Mouse (Mus musculus) liver, embryonic 16.5 days (tissue): Measurements from ENCODE around the gene Habp2. TPM values are rescaled to one million over a fixed set of nuclear protein-coding genes. Genes with fewer than 3 reads are reported as not detected.

Experiments used
- ATAC-seq: fragments of 200-750 bp; cut with Nextera tagmentation; 2 replicates; pipeline ENCODE4 v1.8.0; 2017; ENCODE audit warnings: low read depth, mild to moderate bottlenecking, moderate number of reproducible peaks, moderate library complexity
- H3K27ac ChIP-seq: fragments of 300-500 bp; sonication (generic); 2 replicates; pipeline ENCODE4 v1.5.1; 2014; ENCODE audit warnings: mild to moderate bottlenecking, low read length
- H3K27me3 ChIP-seq: fragments of 300-500 bp; sonication (generic); 2 replicates; pipeline ENCODE4 v1.6.1; 2014; ENCODE audit warnings: low read depth, low read length, mixed read lengths; ENCODE audit not compliant: control insufficient read depth, insufficient read depth
- H3K36me3 ChIP-seq: fragments of 300-500 bp; sonication (generic); 2 replicates; pipeline ENCODE4 v1.6.1; 2014; ENCODE audit warnings: mild to moderate bottlenecking; ENCODE audit not compliant: control insufficient read depth, insufficient read depth
- H3K4me1 ChIP-seq: fragments of 300-500 bp; sonication (generic); 2 replicates; pipeline ENCODE4 v1.6.1; 2014; ENCODE audit warnings: low read depth, low read length, mixed read lengths; ENCODE audit not compliant: control insufficient read depth
- H3K4me2 ChIP-seq: fragments of 300-500 bp; sonication (generic); 2 replicates; pipeline ENCODE4 v1.6.1; 2014; ENCODE audit warnings: low read depth, low read length, mixed read lengths
- H3K4me3 ChIP-seq: fragments of 300-500 bp; sonication (generic); 2 replicates; pipeline ENCODE4 v1.5.1; 2014; ENCODE audit warnings: low read depth, mild to moderate bottlenecking, low read length
- H3K9ac ChIP-seq: fragments of 300-500 bp; sonication (generic); 2 replicates; pipeline ENCODE4 v1.6.1; 2014; ENCODE audit warnings: low read depth, low read length
- H3K9me3 ChIP-seq: fragments of 300-500 bp; sonication (generic); replicated peaks from 2 replicates; pipeline ENCODE4 v1.6.1; 2016; ENCODE audit warnings: low read length; ENCODE audit not compliant: control insufficient read depth
- WGBS: fragments of 180-500 bp; shearing (Covaris S2); extraction: QIAGEN DNeasy Blood & Tissue Kit; methylation state at CpG from one replicate; pipeline ENCODE4 v1.1.7; 2014; ENCODE audit not compliant: insufficient replicate concordance; 5-methylcytosine and 5-hydroxymethylcytosine counted together
- polyA plus RNA-seq: library from polyadenylated mRNA; unstranded; fragments of >200 nt; fragmentation: Nextera tagmentation; extraction: Ambion mirVana; gene quantifications from 2 replicates; pipeline ENCODE4 v1.2.1, GENCODE M21; 2015

The Habp2 gene
- 71.3 and 78.4 TPM in 2 replicates for polyA plus RNA-seq

DNA sequence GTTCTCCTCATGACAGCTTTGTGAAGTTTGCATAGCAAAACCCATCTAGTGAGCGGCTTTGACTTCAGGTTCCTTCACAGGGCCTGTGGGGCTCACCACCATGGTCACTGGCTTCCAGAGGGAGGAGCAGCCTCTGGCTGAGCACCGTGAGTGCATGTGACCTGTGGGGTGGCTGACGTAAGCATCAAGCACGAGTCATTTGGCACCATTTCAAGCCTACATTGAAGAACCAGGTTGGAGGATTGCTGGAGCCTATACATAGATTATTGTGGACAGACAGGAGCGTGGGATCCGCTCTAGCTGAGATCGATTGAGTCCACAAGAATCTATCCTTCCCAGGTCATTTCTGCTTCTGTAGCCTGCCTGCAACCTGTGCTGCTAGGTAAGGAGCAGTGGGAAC lies at the start of gene Habp2:
Gene Habp2 (plus strand): TSS at position 272 of the 400 bp plus-strand sequence.
- H3K9ac ChIP-seq, result peak within 1 kb of the TSS; percentile 11; the same call in 1 of the 2 replicates
- H3K27me3 ChIP-seq, result no peaks in the 10 kb centered on the region
- peak within 1 kb of the TSS; percentile 42 for H3K4me2 ChIP-seq
- no peaks in the 10 kb centered on the region; the same call in 1 of the 2 replicates for H3K4me1 ChIP-seq
- ATAC-seq, result peak; percentile 80
- H3K36me3 ChIP-seq, result no peaks in the 10 kb centered on the region
- H3K4me3 ChIP-seq, result peak within 1 kb of the TSS; percentile 24
- H3K9me3 ChIP-seq, result no peaks in the 10 kb centered on the region
- H3K27ac ChIP-seq, result peak within 1 kb of the TSS; percentile 77
- WGBS, result 50% methylated on average over 7 of the region's 7 CpGs

DNA sequence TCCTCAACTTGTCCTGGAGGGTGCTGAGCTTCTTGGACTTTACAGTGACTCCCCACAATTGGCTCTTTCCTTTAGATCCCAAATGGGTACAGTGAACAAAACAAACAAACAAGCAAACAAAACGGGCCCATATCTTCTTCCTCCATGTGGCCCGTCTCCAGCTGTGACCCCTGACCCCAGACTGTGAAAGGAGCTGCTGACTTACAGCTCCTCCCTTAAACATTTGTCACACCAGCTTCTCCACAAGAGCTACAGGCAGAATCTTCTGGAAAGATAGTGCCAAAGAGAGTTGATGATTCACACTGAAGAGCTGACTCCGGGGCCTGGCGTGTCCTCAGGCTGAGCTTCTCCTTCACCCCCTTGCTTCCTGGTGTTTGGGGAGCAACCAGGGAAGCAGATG lies 48.4 kb upstream of the Habp2 start:
- H3K9ac ChIP-seq, result no peak overlapping the region
- H3K27ac ChIP-seq, result no peak overlapping the region
- H3K36me3 ChIP-seq, result no peaks in the 10 kb centered on the region
- ATAC-seq, result no peak
- H3K27me3 ChIP-seq, result no peaks in the 10 kb centered on the region
- H3K4me3 ChIP-seq, result no peak overlapping the region
- H3K4me1 ChIP-seq, result no peaks in the 10 kb centered on the region
- WGBS, result 44% methylated on average over 4 of the region's 4 CpGs
- no peak overlapping the region for H3K4me2 ChIP-seq
- H3K9me3 ChIP-seq, result no peaks in the 10 kb centered on the region

DNA sequence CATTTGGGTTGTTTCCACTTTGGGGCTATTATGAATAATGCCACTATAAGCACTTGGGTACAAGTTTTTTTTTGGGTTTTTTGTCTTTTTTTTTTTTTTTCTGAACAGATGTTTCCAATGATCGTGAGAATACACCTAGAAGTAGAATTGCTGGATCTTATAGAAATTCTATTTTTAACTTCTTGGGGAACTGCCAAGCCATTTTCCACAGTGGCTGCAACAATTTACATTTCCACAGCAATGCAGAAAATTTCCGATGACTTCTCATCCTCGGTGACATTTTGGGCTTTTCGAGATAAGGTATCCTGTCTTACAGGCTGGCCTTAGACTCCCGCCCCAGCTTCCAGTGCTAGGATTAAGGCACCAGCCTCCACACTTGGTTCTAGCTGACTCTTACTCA lies 41.7 kb upstream of the Habp2 start:
- H3K4me3 ChIP-seq, result no peak overlapping the region
- no peak overlapping the region for H3K27ac ChIP-seq
- H3K9ac ChIP-seq, result no peak overlapping the region
- no peaks in the 10 kb centered on the region for H3K36me3 ChIP-seq
- no peak overlapping the region for H3K4me2 ChIP-seq
- ATAC-seq, result no peak
- H3K4me1 ChIP-seq, result no peaks in the 10 kb centered on the region
- no peaks in the 10 kb centered on the region for H3K27me3 ChIP-seq
- no peaks in the 10 kb centered on the region for H3K9me3 ChIP-seq
- whole genome bisulfite sequencing, result 64% methylated on average over 5 of the region's 5 CpGs

DNA sequence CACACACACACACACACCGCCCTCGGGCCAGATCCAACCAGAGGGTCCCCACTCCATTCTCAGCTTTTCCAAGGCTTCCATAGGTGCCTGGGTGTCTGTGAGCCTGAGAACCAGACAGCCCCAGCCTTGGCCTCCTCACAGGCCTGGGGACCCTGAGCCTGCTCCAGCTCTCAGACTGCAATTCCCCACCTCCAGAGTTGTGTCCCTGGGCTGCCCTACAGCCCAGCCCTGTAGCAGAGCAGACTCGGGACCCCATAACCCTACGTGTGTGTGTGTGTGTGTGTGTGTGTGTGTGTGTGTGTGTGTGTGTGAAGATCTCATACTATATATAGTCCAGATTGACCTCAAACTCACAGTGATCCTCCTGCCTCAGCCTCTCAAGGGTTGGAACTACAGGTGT lies 34.1 kb upstream of the Habp2 start:
- no peak overlapping the region for H3K9ac ChIP-seq
- 61% methylated on average over 4 of the region's 4 CpGs for WGBS
- no peak overlapping the region for H3K27ac ChIP-seq
- H3K4me2 ChIP-seq, result no peak overlapping the region
- H3K9me3 ChIP-seq, result no peaks in the 10 kb centered on the region
- H3K4me1 ChIP-seq, result no peaks in the 10 kb centered on the region
- ATAC-seq, result no peak
- no peaks in the 10 kb centered on the region for H3K36me3 ChIP-seq
- H3K4me3 ChIP-seq, result no peak overlapping the region
- H3K27me3 ChIP-seq, result no peaks in the 10 kb centered on the region

DNA sequence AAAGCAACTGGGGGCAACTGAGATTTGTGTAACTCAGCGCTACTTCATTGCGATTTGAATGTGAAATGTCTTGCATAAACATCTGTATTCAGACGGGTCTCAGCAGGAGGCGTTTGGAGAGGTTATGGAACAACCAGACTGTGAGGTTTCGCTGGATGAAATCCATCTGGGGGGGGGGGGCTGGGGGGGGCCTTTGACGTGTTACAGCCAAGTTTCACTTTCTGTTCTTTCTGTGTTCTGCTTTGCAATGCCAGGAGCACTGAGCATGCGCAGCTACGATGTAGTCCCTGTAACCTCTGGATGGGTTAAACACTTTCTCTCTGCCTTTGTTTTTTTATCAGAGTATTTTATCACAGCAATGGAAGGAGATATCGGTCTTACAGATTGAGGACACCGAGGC lies 33.7 kb upstream of the Habp2 start:
- Histone ChIP-seq H3K9me3 (no peaks in the 10 kb centered on the region), H3K27ac (no peak overlapping the region), H3K4me3 (no peak overlapping the region), H3K27me3 (no peaks in the 10 kb centered on the region), H3K4me2 (no peak overlapping the region), H3K9ac (no peak overlapping the region), H3K36me3 (no peaks in the 10 kb centered on the region), H3K4me1 (no peaks in the 10 kb centered on the region)
- ATAC-seq, result no peak
- 63% methylated on average over 10 of the region's 10 CpGs for WGBS

DNA sequence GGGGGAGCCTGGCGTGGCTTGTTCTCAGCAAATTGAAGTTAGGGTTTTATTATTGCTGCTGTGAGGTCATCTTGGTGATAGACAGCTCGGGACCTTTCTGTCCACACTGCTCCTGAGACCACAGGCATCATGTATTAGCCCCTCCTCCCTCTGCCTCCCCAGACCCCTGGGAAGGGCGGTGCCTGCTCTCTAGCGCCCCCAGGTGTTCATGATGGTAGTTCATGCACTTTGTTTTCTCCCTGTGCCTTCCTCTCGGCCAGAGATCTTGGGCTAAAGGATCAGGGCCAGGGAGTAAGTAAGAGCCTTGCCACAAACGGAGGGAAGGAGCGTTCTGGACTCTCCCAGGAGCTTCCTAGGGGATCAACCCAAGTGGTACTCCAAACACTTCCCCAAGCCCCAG lies 32.2 kb upstream of the Habp2 start:
- no peak overlapping the region for H3K9ac ChIP-seq
- H3K27me3 ChIP-seq, result no peaks in the 10 kb centered on the region
- H3K4me2 ChIP-seq, result no peak overlapping the region
- 36% methylated on average over 7 of the region's 7 CpGs for WGBS
- no peak overlapping the region for H3K27ac ChIP-seq
- no peaks in the 10 kb centered on the region for H3K4me1 ChIP-seq
- H3K9me3 ChIP-seq, result no peaks in the 10 kb centered on the region
- H3K36me3 ChIP-seq, result no peaks in the 10 kb centered on the region
- H3K4me3 ChIP-seq, result no peak overlapping the region
- ATAC-seq, result no peak

DNA sequence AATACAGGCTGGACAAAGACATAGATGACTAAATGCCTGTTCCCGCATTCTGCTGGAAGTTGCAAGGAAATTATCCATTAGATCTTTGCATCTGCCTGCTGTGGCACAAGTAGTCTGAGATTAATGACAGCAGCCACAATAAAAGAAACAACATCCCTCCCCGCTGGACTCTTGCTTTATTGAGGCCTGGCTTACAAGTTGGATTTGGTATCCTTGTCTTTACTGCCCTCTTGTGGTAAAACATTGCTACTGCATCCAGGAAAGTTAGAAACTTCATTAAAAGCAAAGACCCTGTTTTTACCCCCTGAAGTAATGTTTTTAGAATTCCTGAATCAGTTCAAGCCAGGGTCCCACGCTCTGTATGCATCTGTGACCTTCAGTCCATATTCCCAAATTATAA lies 31.4 kb upstream of the Habp2 start:
- ATAC-seq, result no peak

DNA sequence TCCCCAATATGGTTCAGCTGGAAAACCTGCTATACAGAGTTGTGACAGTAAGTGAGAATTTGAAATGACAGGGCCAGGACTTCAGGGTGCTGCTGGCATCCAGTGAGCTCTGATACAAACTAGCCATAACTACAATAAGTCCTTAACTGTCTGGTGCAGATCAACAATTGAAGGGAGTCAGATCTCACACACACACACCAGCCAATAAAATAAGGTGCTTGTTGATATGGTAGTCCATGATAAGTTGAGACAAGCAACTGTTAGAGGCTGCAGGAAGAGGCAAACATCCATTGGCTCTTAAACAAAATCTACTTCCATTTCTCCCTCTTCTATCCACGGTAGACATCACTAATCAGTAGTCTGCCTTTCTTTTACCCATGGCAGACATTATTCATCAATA lies 30.7 kb upstream of the Habp2 start:
- Histone ChIP-seq H3K27ac (no peak overlapping the region), H3K4me1 (no peaks in the 10 kb centered on the region), H3K4me3 (no peak overlapping the region), H3K36me3 (no peaks in the 10 kb centered on the region), H3K4me2 (no peak overlapping the region), H3K9ac (no peak overlapping the region), H3K27me3 (no peaks in the 10 kb centered on the region), H3K9me3 (no peaks in the 10 kb centered on the region)
- ATAC-seq, result no peak
- 19% methylated on average over 1 of the region's 1 CpGs for WGBS

More for the DNA sequence above, 31.4 kb upstream of the Habp2 start:
- no peak overlapping the region for H3K27ac ChIP-seq
- H3K4me3 ChIP-seq, result no peak overlapping the region
- H3K4me1 ChIP-seq, result no peaks in the 10 kb centered on the region
- no peak overlapping the region for H3K9ac ChIP-seq
- no peaks in the 10 kb centered on the region for H3K9me3 ChIP-seq
- WGBS, result 35% methylated on average over 3 of the region's 3 CpGs
- H3K36me3 ChIP-seq, result no peaks in the 10 kb centered on the region
- no peak overlapping the region for H3K4me2 ChIP-seq
- no peaks in the 10 kb centered on the region for H3K27me3 ChIP-seq

DNA sequence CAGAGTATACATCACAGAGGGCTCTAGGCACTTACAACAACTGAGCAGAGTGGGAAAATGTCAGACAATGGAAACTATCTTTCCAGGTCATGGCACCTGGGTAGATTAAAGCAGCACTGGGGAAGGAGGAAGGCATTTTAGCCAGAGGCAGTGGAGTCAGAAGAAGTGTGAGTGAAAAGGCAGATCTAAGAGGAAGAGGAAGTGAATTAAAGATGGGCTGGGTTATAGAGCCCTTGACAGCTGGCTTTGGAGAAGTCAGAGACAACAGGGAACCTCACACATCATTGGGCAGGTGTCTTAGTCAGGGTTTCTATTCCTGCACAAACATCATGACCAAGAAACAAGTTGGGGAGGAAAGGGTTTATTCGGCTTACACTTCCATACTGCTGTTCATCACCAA lies 30.2 kb upstream of the Habp2 start:
- H3K4me3 ChIP-seq, result no peak overlapping the region
- no peak overlapping the region for H3K9ac ChIP-seq
- no peaks in the 10 kb centered on the region for H3K4me1 ChIP-seq
- WGBS, result no CpG with 5 or more reads among the region's 1 CpGs
- no peaks in the 10 kb centered on the region for H3K9me3 ChIP-seq
- H3K27me3 ChIP-seq, result no peaks in the 10 kb centered on the region
- no peak overlapping the region for H3K4me2 ChIP-seq
- no peak overlapping the region for H3K27ac ChIP-seq
- ATAC-seq, result no peak
- no peaks in the 10 kb centered on the region for H3K36me3 ChIP-seq
